Mouse (Mus musculus) erythroblast, embryonic 14.5 days (primary cell): ENCODE results near the gene Gimap8. TPM values are rescaled to one million over a fixed set of nuclear protein-coding genes. Genes with fewer than 3 reads are reported as not detected.

Source experiments
- H3K27me3 ChIP-seq: 2 replicates; pipeline ENCODE4 v1.6.1; 2012; ENCODE audit warnings: inconsistent platforms; ENCODE audit not compliant: control insufficient read depth
- H3K36me3 ChIP-seq: 2 replicates; pipeline ENCODE4 v1.6.1; 2012; ENCODE audit warnings: mild to moderate bottlenecking, inconsistent platforms; ENCODE audit not compliant: control insufficient read depth
- H3K4me1 ChIP-seq: 2 replicates; pipeline ENCODE4 v1.6.1; 2012; ENCODE audit warnings: inconsistent platforms; ENCODE audit not compliant: control insufficient read depth
- H3K4me3 ChIP-seq: replicated peaks from 2 replicates; pipeline ENCODE3; 2012; ENCODE audit warnings: moderate library complexity, mild to moderate bottlenecking, inconsistent platforms
- H3K9me3 ChIP-seq: 2 replicates; pipeline ENCODE4 v1.6.1; 2012; ENCODE audit warnings: low read length, inconsistent platforms, mixed read lengths; ENCODE audit not compliant: control insufficient read depth
- GATA1 ChIP-seq: IDR thresholded peaks from 2 replicates; pipeline ENCODE4 v1.6.1; 2012; ENCODE audit warnings: low read length, inconsistent platforms, mixed read lengths
- TAL1 ChIP-seq: IDR thresholded peaks from 3 replicates; pipeline ENCODE4 v1.6.1; 2012; ENCODE audit warnings: low read length, inconsistent platforms, mixed read lengths
- polyA plus RNA-seq: library from polyadenylated mRNA; stranded (reverse); fragments of >175 nt; gene quantifications from 2 replicates; pipeline ENCODE4 v1.2.3, GENCODE M21; 2012

Gene Gimap8
- polyA plus RNA-seq, 1 experiment = not detected

DNA sequence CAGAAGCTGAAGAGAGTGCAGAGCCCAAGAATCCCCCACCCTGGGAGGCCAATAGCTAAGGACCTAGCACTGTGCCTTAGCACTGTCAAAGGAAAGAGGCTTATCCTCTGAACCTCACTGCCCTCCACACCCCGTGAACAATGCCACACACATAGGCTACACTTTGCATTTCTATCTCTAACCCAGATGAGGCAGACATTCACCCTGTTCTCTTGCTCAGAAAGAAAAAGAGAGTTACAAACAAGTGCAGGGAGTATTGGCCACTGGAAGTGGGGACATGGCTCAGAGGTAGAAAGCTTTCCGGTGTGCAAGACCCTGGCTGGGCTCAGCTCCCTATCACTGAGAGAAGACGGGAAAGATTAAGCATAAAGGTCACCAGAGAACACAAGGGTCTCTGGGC, 59.1 kb downstream of the Gimap8 start:
- Histone ChIP-seq H3K4me1 (no peaks in the 10 kb centered on the region), H3K36me3 (no peaks in the 10 kb centered on the region), H3K4me3 (no peak overlapping the region), H3K9me3 (no peaks in the 10 kb centered on the region), H3K27me3 (no peaks in the 10 kb centered on the region)
- TF ChIP-seq GATA1 (no peak), TAL1 (no peak)

Other genes with a start within 250 kb of the Gimap8 start
- gene Zfp467, start 201.4 kb upstream of the Gimap8 start, polyA plus RNA-seq = 0.07 TPM in 2 replicates
- not detected in 2 replicates for gene Sspo, start 199.0 kb upstream of the Gimap8 start, polyA plus RNA-seq
- gene Atp6v0e2, start 109.6 kb upstream of the Gimap8 start, polyA plus RNA-seq = 0.06 TPM in 1 of 2 replicates, not detected in the other
- 0.05 and 0.27 TPM in 2 replicates for gene Lrrc61, start 92.4 kb upstream of the Gimap8 start, polyA plus RNA-seq
- 0.07 TPM in 1 of 2 replicates, not detected in the other for gene Rarres2, start 74.4 kb upstream of the Gimap8 start, polyA plus RNA-seq
- gene Gm45021, start 57.6 kb upstream of the Gimap8 start, polyA plus RNA-seq = not detected in 2 replicates
- gene Repin1, start 53.4 kb upstream of the Gimap8 start, polyA plus RNA-seq = 0.06 and 0.15 TPM in 2 replicates
- not detected in 2 replicates for gene Gm44965, start 53.3 kb upstream of the Gimap8 start, polyA plus RNA-seq
- 0.03 TPM in 2 replicates for gene Zfp775, start 45.2 kb upstream of the Gimap8 start, polyA plus RNA-seq
- 0.02 TPM in 1 of 2 replicates, not detected in the other for gene AI854703, start 20.5 kb upstream of the Gimap8 start, polyA plus RNA-seq
- 0.05 TPM in 1 of 2 replicates, not detected in the other for gene Gimap9, start 28.9 kb downstream of the Gimap8 start, polyA plus RNA-seq
- gene Gimap4, start 37.3 kb downstream of the Gimap8 start, polyA plus RNA-seq = not detected in 2 replicates
- not detected in 2 replicates for gene Gimap6, start 61.0 kb downstream of the Gimap8 start, polyA plus RNA-seq
- not detected in 2 replicates for gene Gm28053, start 71.4 kb downstream of the Gimap8 start, polyA plus RNA-seq
- not detected in 2 replicates for gene Gimap7, start 71.4 kb downstream of the Gimap8 start, polyA plus RNA-seq
- 0.02 and 0.03 TPM in 2 replicates for gene Gimap1, start 91.8 kb downstream of the Gimap8 start, polyA plus RNA-seq
- 0.04 and 0.05 TPM in 2 replicates for gene Gimap5, start 99.0 kb downstream of the Gimap8 start, polyA plus RNA-seq
- 0.02 TPM in 1 of 2 replicates, not detected in the other for gene Gimap3, start 123.6 kb downstream of the Gimap8 start, polyA plus RNA-seq
- 0.32 and 0.81 TPM in 2 replicates for gene Tmem176a, start 193.7 kb downstream of the Gimap8 start, polyA plus RNA-seq
- gene Tmem176b, start 194.3 kb downstream of the Gimap8 start, polyA plus RNA-seq = 0.10 and 0.18 TPM in 2 replicates
- gene Aoc1, start 225.7 kb downstream of the Gimap8 start, polyA plus RNA-seq = not detected in 2 replicates